Mouse (Mus musculus): ENCODE data around the gene Slf2. TPM values are rescaled to one million over a fixed set of nuclear protein-coding genes. Genes with fewer than 3 reads are reported as not detected.

Gene Slf2
- total and polyA plus RNA-seq, 3 experiments, result 20.6 to 22.9 (median 22.6) TPM

- TF ChIP-seq E2F4 (IDR thresholded peaks at IDR 0.05; ENCODE audit: insufficient replicate concordance, low read depth, low read length) (no peak), JUN (IDR thresholded peaks at IDR 0.05; ENCODE audit: insufficient read depth, low read depth, low read length) (no peak), ZMIZ1 (IDR thresholded peaks at IDR 0.05; ENCODE audit: low read depth, low read length) (no peak), SMC3 (IDR thresholded peaks at IDR 0.05; ENCODE audit: low read depth, low read length) (no peak; the same call in 1 of the 2 replicates), MXI1 (IDR thresholded peaks at IDR 0.05; ENCODE audit: low read depth, low read length) (no peak), USF1 (IDR thresholded peaks at IDR 0.05; ENCODE audit: low read depth, low read length) (no peak), ELF1 (IDR thresholded peaks at IDR 0.05; ENCODE audit: low read depth, low read length) (no peak), ZNF384 (IDR thresholded peaks at IDR 0.05; ENCODE audit: low read depth, low read length) (no peak), NRF1 (IDR thresholded peaks at IDR 0.05; ENCODE audit: low read depth, low read length) (no peak), ZKSCAN1 (IDR thresholded peaks at IDR 0.05; ENCODE audit: borderline replicate concordance, low read depth, low read length) (no peak), MYC (IDR thresholded peaks at IDR 0.05; ENCODE audit: low read depth, low read length) (no peak), JUND (conservative IDR thresholded peaks at IDR 0.05; ENCODE audit: low read depth, low read length) (no peak)
- H3K9ac ChIP-seq (ENCODE audit: insufficient read depth, low read depth), result no peak overlapping the region
- no peaks in the 10 kb centered on the region for H3K36me3 ChIP-seq (replicated peaks in 1 of 2; ENCODE audit: control insufficient read depth in 1 of 2, insufficient read depth in 1 of 2, low read length in 1 of 2)
- no peak overlapping the region for H3K4me3 ChIP-seq (replicated peaks in 1 of 3; ENCODE audit: low read depth in 2 of 3, low read length in 2 of 3, poor library complexity in 1 of 3)
- in situ Hi-C loops (cut with MboI; ENCODE audit: low pct_ligation_motif_present, low pct_unique_long_range_greater_than_20kb, low sequenced_read_pairs) (loop anchor here (25.0 kb wide), 1 partner anchor 134 kb away; the partner anchor contains the start of gene Pax2), dilution Hi-C loops (cut with MboI; ENCODE audit: extremely low pct_ligation_motif_present, extremely low pct_unique_long_range_greater_than_20kb, low sequenced_read_pairs) (no loop called here)
- peaks cover 48% of the 10 kb centered on the region for H3K27me3 ChIP-seq (replicated peaks)
- no peaks in the 10 kb centered on the region for H3K79me2 ChIP-seq (replicated peaks; ENCODE audit: control insufficient read depth, extremely low read depth, insufficient read depth, poor library complexity, severe bottlenecking)
- H3K4me2 ChIP-seq (ENCODE audit: insufficient read depth, low read depth, poor library complexity, severe bottlenecking), result no peak overlapping the region
- DNase-seq (ENCODE audit: extremely low read depth), result no peak
- H3K9me3 ChIP-seq (replicated peaks; ENCODE audit: low read length), result no peaks in the 10 kb centered on the region
- H3K27ac ChIP-seq (ENCODE audit: insufficient read depth, low read depth), result no peak overlapping the region
- H3K4me1 ChIP-seq (ENCODE audit: control insufficient read depth in 1 of 2, insufficient read depth in 2 of 2), result peaks cover 0 to 15% of the 10 kb centered on the region in 2 experiments; a peak in 2 of 4 replicates
These were observed 34.5 kb upstream of the Slf2 start for GRCm38 (mm10) chr19:44896450-44896849.

GRCm38 (mm10) chr19:44897521-44897920, 33.4 kb upstream of the Slf2 start:
- Histone ChIP-seq H3K27ac (ENCODE audit: insufficient read depth, low read depth) (no peak overlapping the region), H3K27me3 (replicated peaks) (peaks cover 43% of the 10 kb centered on the region), H3K79me2 (replicated peaks; ENCODE audit: control insufficient read depth, extremely low read depth, insufficient read depth, poor library complexity, severe bottlenecking) (no peaks in the 10 kb centered on the region), H3K4me3 (replicated peaks in 1 of 3; ENCODE audit: low read depth in 2 of 3, low read length in 2 of 3, poor library complexity in 1 of 3) (no peak overlapping the region), H3K36me3 (replicated peaks in 1 of 2; ENCODE audit: control insufficient read depth in 1 of 2, insufficient read depth in 1 of 2, low read length in 1 of 2) (no peaks in the 10 kb centered on the region), H3K4me2 (ENCODE audit: insufficient read depth, low read depth, poor library complexity, severe bottlenecking) (no peak overlapping the region), H3K9me3 (replicated peaks; ENCODE audit: low read length) (no peaks in the 10 kb centered on the region), H3K9ac (ENCODE audit: insufficient read depth, low read depth) (no peak overlapping the region), H3K4me1 (ENCODE audit: control insufficient read depth in 1 of 2, insufficient read depth in 2 of 2) (peaks cover 0 to 15% of the 10 kb centered on the region in 2 experiments; a peak in 2 of 4 replicates)
- no peak for TF ChIP-seq JUN (IDR thresholded peaks at IDR 0.05; ENCODE audit: insufficient read depth, low read depth, low read length)
- no peak for TF ChIP-seq IRF4 (IDR thresholded peaks at IDR 0.05; ENCODE audit: low read depth, low read length)
- TF ChIP-seq NELFE (IDR thresholded peaks at IDR 0.05; ENCODE audit: low read depth, low read length), result no peak
- no peak for TF ChIP-seq HCFC1 (IDR thresholded peaks at IDR 0.05; ENCODE audit: low read depth, low read length)
- TF ChIP-seq USF2 (conservative IDR thresholded peaks at IDR 0.05; ENCODE audit: low read depth, low read length), result no peak
- no peak for TF ChIP-seq MAX (IDR thresholded peaks at IDR 0.05; ENCODE audit: low read length)
- no peak for TF ChIP-seq POLR2A (IDR thresholded peaks at IDR 0.05; ENCODE audit: low read depth, low read length)
- no peak for TF ChIP-seq TBP (conservative IDR thresholded peaks at IDR 0.05; ENCODE audit: low read depth, low read length)
- no peak for TF ChIP-seq PAX5 (IDR thresholded peaks at IDR 0.05; ENCODE audit: low read length)
- no peak for TF ChIP-seq MEF2A (IDR thresholded peaks at IDR 0.05; ENCODE audit: borderline replicate concordance, low read depth, low read length)
- no peak for TF ChIP-seq ZMIZ1 (IDR thresholded peaks at IDR 0.05; ENCODE audit: low read depth, low read length)
- no peak for TF ChIP-seq ELF1 (IDR thresholded peaks at IDR 0.05; ENCODE audit: low read depth, low read length)
- no peak for TF ChIP-seq ZNF384 (IDR thresholded peaks at IDR 0.05; ENCODE audit: low read depth, low read length)
- TF ChIP-seq MAFK (IDR thresholded peaks at IDR 0.05; ENCODE audit: insufficient replicate concordance, low read length), result no peak
- TF ChIP-seq MXI1 (IDR thresholded peaks at IDR 0.05; ENCODE audit: low read depth, low read length), result no peak
- no peak for TF ChIP-seq SIN3A (IDR thresholded peaks at IDR 0.05; ENCODE audit: low read length)
- no peak for TF ChIP-seq MYC (IDR thresholded peaks at IDR 0.05; ENCODE audit: low read depth, low read length)
- no peak for TF ChIP-seq CHD1 (IDR thresholded peaks at IDR 0.05; ENCODE audit: low read depth, low read length)
- no peak for TF ChIP-seq ETS1 (conservative IDR thresholded peaks at IDR 0.05; ENCODE audit: low read depth, low read length)
- TF ChIP-seq EP300 (IDR thresholded peaks at IDR 0.05; ENCODE audit: low read length), result no peak
- DNase-seq (ENCODE audit: extremely low read depth), result no peak
- dilution Hi-C loops (cut with MboI; ENCODE audit: extremely low pct_ligation_motif_present, extremely low pct_unique_long_range_greater_than_20kb, low sequenced_read_pairs), result no loop called here
- in situ Hi-C loops (cut with MboI; ENCODE audit: low pct_ligation_motif_present, low pct_unique_long_range_greater_than_20kb, low sequenced_read_pairs), result loop anchor here (25.0 kb wide), 1 partner anchor 135 kb away; the partner anchor contains the start of gene Pax2
